Mouse (Mus musculus): ENCODE data around the gene Tsfm. TPM values are rescaled to one million over a fixed set of nuclear protein-coding genes. Genes with fewer than 3 reads are reported as not detected.
"Not testable (repeated sequence)": the region's sequence is repeated elsewhere in the genome, so short reads cannot be mapped to it uniquely, and the experiment has no call there.

Tsfm gene
- polyA plus RNA-seq, 1 experiment, result 42.1 TPM

- Histone ChIP-seq H3K4me3 (ENCODE audit: control insufficient read depth, insufficient read depth, low read length) (peak overlapping the region; percentile 64), H3K4me1 (replicated peaks; ENCODE audit: control insufficient read depth, insufficient read depth, low read length) (peaks cover 20% of the 10 kb centered on the region), H3K27me3 (ENCODE audit: control insufficient read depth, insufficient read depth, low read length) (peaks cover 1% of the 10 kb centered on the region; the same call in 1 of the 2 replicates), H3K36me3 (ENCODE audit: control insufficient read depth, insufficient read depth, low read length) (peaks cover 17% of the 10 kb centered on the region), H3K27ac (ENCODE audit: control insufficient read depth, insufficient read depth, low read length) (peak overlapping the region; percentile 1; the same call in 1 of the 2 replicates)
- 7% methylated on average over 37 of the region's 37 CpGs for WGBS
- no peak for DNase-seq
- TF ChIP-seq CTCF (IDR thresholded peaks at IDR 0.05; ENCODE audit: borderline replicate concordance, control insufficient read depth, extremely low read depth, insufficient read depth, low read length, poor library complexity), result no peak
- TF ChIP-seq POLR2A (IDR thresholded peaks at IDR 0.05; ENCODE audit: control insufficient read depth, extremely low read depth, insufficient read depth, low read length, poor library complexity), result no peak
Measured at GRCm38 (mm10) chr10:127063913-127064870, 33.6 kb upstream of the Tsfm start.

DNA sequence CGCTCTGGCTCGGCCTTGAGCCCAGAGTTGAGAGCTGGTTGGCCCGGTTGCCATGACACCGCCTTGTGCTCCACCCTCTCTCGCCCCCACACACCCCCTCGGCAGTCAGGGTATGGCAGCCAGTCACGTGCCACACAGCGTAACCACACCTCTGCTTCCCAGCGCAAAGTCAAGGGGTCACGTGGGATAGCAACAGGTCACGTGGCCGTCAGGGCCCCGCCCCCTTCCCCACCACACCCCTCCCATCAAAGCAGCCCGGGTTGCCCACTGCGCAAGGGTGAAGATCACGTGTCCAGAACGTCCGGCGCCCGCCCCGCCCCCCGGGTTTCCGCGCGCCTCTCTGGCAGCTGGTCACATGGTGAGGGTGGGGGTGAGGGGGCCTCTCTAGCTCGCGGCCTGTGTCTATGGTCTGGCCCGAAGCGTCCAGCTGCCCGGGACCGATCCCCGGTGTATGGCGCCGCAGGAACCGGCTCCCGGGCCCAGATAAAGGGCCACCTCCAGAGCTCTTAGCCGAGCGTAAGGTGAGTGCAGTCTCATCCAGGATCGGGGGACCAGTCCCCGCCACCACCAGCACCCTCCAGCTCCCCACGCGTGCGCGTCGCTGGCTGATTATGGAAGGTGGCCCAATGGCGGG, 32.7 kb upstream of the Tsfm start, which contains the start of gene Cdk4:
Cdk4 (plus strand) TSS at position 296 of the 634 bp plus-strand sequence.
- peaks cover 17% of the 10 kb centered on the region for H3K36me3 ChIP-seq (ENCODE audit: control insufficient read depth, insufficient read depth, low read length)
- H3K27ac ChIP-seq (ENCODE audit: control insufficient read depth, insufficient read depth, low read length), result peak within 1 kb of the TSS; percentile 1; the same call in 1 of the 2 replicates
- TF ChIP-seq CTCF (IDR thresholded peaks at IDR 0.05; ENCODE audit: borderline replicate concordance, control insufficient read depth, extremely low read depth, insufficient read depth, low read length, poor library complexity), result peak; percentile 62; the same call in 1 of the 2 replicates
- peak; percentile 56; the same call in 1 of the 2 replicates for TF ChIP-seq POLR2A (IDR thresholded peaks at IDR 0.05; ENCODE audit: control insufficient read depth, extremely low read depth, insufficient read depth, low read length, poor library complexity)
- peak within 1 kb of the TSS; percentile 64 for H3K4me3 ChIP-seq (ENCODE audit: control insufficient read depth, insufficient read depth, low read length)
- under 1% methylated on average over 46 of the region's 46 CpGs for WGBS
- DNase-seq, result peak; percentile 96
- peaks cover 22% of the 10 kb centered on the region for H3K4me1 ChIP-seq (replicated peaks; ENCODE audit: control insufficient read depth, insufficient read depth, low read length)
- peaks cover 2% of the 10 kb centered on the region for H3K27me3 ChIP-seq (ENCODE audit: control insufficient read depth, insufficient read depth, low read length)

- peaks cover 2% of the 10 kb centered on the region for H3K27me3 ChIP-seq (ENCODE audit: control insufficient read depth, insufficient read depth, low read length)
Measured at GRCm38 (mm10) chr10:127062503-127062902, 31.9 kb upstream of the Tsfm start.

GRCm38 (mm10) chr10:127062101-127062500, 31.5 kb upstream of the Tsfm start:
- Histone ChIP-seq H3K36me3 (ENCODE audit: control insufficient read depth, insufficient read depth, low read length) (peaks cover 17% of the 10 kb centered on the region), H3K4me1 (replicated peaks; ENCODE audit: control insufficient read depth, insufficient read depth, low read length) (peaks cover 23% of the 10 kb centered on the region)
- H3K27ac ChIP-seq (ENCODE audit: control insufficient read depth, insufficient read depth, low read length); H3K27me3 ChIP-seq (ENCODE audit: control insufficient read depth, insufficient read depth, low read length); H3K4me3 ChIP-seq (ENCODE audit: control insufficient read depth, insufficient read depth, low read length); DNase-seq: not testable (repeated sequence)
- WGBS, result 92% methylated on average over 4 of the region's 4 CpGs

More at GRCm38 (mm10) chr10:127062503-127062902, 31.9 kb upstream of the Tsfm start:
- Histone ChIP-seq H3K36me3 (ENCODE audit: control insufficient read depth, insufficient read depth, low read length) (peaks cover 17% of the 10 kb centered on the region), H3K4me3 (ENCODE audit: control insufficient read depth, insufficient read depth, low read length) (no peak overlapping the region), H3K4me1 (replicated peaks; ENCODE audit: control insufficient read depth, insufficient read depth, low read length) (peaks cover 23% of the 10 kb centered on the region), H3K27ac (ENCODE audit: control insufficient read depth, insufficient read depth, low read length) (no peak overlapping the region)
- WGBS, result 82% methylated on average over 5 of the region's 5 CpGs
- TF ChIP-seq CTCF (IDR thresholded peaks at IDR 0.05; ENCODE audit: borderline replicate concordance, control insufficient read depth, extremely low read depth, insufficient read depth, low read length, poor library complexity), result no peak
- no peak for DNase-seq

DNA sequence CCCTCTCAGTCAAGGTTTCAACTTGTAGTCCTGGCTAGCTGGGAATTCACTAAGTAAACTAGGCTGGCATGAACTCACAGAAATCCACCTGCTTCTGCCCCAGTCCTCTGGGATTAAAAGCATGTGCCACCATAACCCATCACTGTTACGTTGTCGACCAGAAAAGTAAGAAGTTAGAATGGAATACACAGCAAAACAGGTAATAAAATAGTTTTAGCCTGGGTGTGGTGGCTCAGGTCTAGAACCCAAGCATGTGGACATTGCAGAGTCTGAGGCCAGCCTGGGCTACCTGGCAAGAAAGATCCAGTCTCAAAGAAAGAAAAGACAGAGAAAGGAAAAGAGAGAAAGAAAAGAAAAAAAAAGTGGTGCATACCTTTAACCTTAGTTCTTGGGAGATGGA, 30.9 kb upstream of the Tsfm start:
- Histone ChIP-seq H3K27me3 (ENCODE audit: control insufficient read depth, insufficient read depth, low read length) (peaks cover 2% of the 10 kb centered on the region), H3K4me3 (ENCODE audit: control insufficient read depth, insufficient read depth, low read length) (no peak overlapping the region), H3K27ac (ENCODE audit: control insufficient read depth, insufficient read depth, low read length) (no peak overlapping the region), H3K36me3 (ENCODE audit: control insufficient read depth, insufficient read depth, low read length) (peaks cover 13% of the 10 kb centered on the region), H3K4me1 (replicated peaks; ENCODE audit: control insufficient read depth, insufficient read depth, low read length) (peaks cover 23% of the 10 kb centered on the region)
- TF ChIP-seq POLR2A (IDR thresholded peaks at IDR 0.05; ENCODE audit: control insufficient read depth, extremely low read depth, insufficient read depth, low read length, poor library complexity), result no peak
- no peak for TF ChIP-seq CTCF (IDR thresholded peaks at IDR 0.05; ENCODE audit: borderline replicate concordance, control insufficient read depth, extremely low read depth, insufficient read depth, low read length, poor library complexity)
- WGBS, result 88% methylated on average over 2 of the region's 2 CpGs
- DNase-seq, result no peak

- Histone ChIP-seq H3K36me3 (ENCODE audit: control insufficient read depth, insufficient read depth, low read length) (peaks cover 13% of the 10 kb centered on the region), H3K4me1 (replicated peaks; ENCODE audit: control insufficient read depth, insufficient read depth, low read length) (peaks cover 23% of the 10 kb centered on the region), H3K27ac (ENCODE audit: control insufficient read depth, insufficient read depth, low read length) (no peak overlapping the region), H3K27me3 (ENCODE audit: control insufficient read depth, insufficient read depth, low read length) (peaks cover 2% of the 10 kb centered on the region), H3K4me3 (ENCODE audit: control insufficient read depth, insufficient read depth, low read length) (no peak overlapping the region)
- DNase-seq, result no peak
- 82% methylated on average over 5 of the region's 5 CpGs for WGBS
- TF ChIP-seq CTCF (IDR thresholded peaks at IDR 0.05; ENCODE audit: borderline replicate concordance, control insufficient read depth, extremely low read depth, insufficient read depth, low read length, poor library complexity) (no peak), POLR2A (IDR thresholded peaks at IDR 0.05; ENCODE audit: control insufficient read depth, extremely low read depth, insufficient read depth, low read length, poor library complexity) (no peak)
Measured at GRCm38 (mm10) chr10:127061085-127061484, 30.4 kb upstream of the Tsfm start.
